In genomic region chr2:17935916-17936315, GRCm38 (mm10) we compare ENCODE assay signal across 27 mouse cellular contexts.
DNase-seq lines count a peak whose midpoint lies in the region; ATAC-seq and TF ChIP-seq lines count a peak whose summit lies in the region.
"Had no signal": no experiment of that assay in that cellular context is flagged by ENCODE, and none has a peak within 500 bp of the region (broad histone marks: within the 10 kb centered on the region; RNA-seq: fewer than 3 reads in every experiment).

No protein-coding gene starts in this region.

- 0 out of 2 replicates have a peak, but pooled peaks have one; percentile 21 for TF ChIP-seq EP300 in ES-Bruce4 (IDR thresholded peaks at IDR 0.05; ENCODE audit: insufficient read depth, low read depth, low read length)

- no peak for TF ChIP-seq CTCF in ES-Bruce4 (IDR thresholded peaks at IDR 0.05; ENCODE audit: low read depth, low read length)

- no peak for ATAC-seq in limb, embryonic 14.5 days (ENCODE audit: low FRiP score, low read depth)
- ATAC-seq in erythroid progenitor cell, adult 5-6 weeks (replicated peaks; ENCODE audit: low FRiP score, poor library complexity, severe bottlenecking), result no peak
- ATAC-seq: forebrain, embryonic 15.5 days; intestine, embryonic 15.5 days had no signal

- WGBS in limb, embryonic 14.5 days, result 74% methylated on average over 12 of the region's 12 CpGs
- WGBS in limb, embryonic 10.5 days, result 80% methylated on average over 12 of the region's 12 CpGs

- no peak overlapping the region for H3K27ac ChIP-seq in limb, embryonic 14.5 days (replicated peaks; ENCODE audit: low read depth, low read length)
- no peak overlapping the region for H3K27ac ChIP-seq in limb, embryonic 10.5 days
- H3K27ac ChIP-seq in ES-Bruce4 (ENCODE audit: insufficient read depth, low read length), result peak overlapping the region; percentile 64
- H3K27ac ChIP-seq: embryonic facial prominence, embryonic 12.5 days; embryonic facial prominence, embryonic 15.5 days; forebrain, embryonic 12.5 days; forebrain, embryonic 15.5 days; heart, adult 2 months; heart, embryonic 10.5 days; heart, embryonic 13.5 days; hindbrain, embryonic 12.5 days; hindbrain, embryonic 15.5 days; intestine, embryonic 15.5 days had no signal

- H3K4me1 ChIP-seq in limb, embryonic 14.5 days (ENCODE audit: control insufficient read depth, insufficient read depth, low read length), result peaks cover 11% of the 10 kb centered on the region
- H3K4me1 ChIP-seq in limb, embryonic 10.5 days, result peaks cover 30% of the 10 kb centered on the region
- peaks cover 1% of the 10 kb centered on the region for H3K4me1 ChIP-seq in ES-Bruce4 (ENCODE audit: control insufficient read depth, insufficient read depth, low read length)
- H3K4me1 ChIP-seq: intestine, embryonic 15.5 days had no signal

- no peaks in the 10 kb centered on the region for H3K36me3 ChIP-seq in limb, embryonic 14.5 days (ENCODE audit: control insufficient read depth, insufficient read depth, low read length)
- H3K36me3 ChIP-seq in limb, embryonic 10.5 days, result no peaks in the 10 kb centered on the region
- H3K36me3 ChIP-seq in ES-Bruce4 (ENCODE audit: control insufficient read depth, insufficient read depth, low read length, poor library complexity, severe bottlenecking), result no peaks in the 10 kb centered on the region
- H3K36me3 ChIP-seq: embryonic facial prominence, embryonic 12.5 days; embryonic facial prominence, embryonic 15.5 days; forebrain, embryonic 12.5 days; forebrain, embryonic 15.5 days; heart, embryonic 10.5 days; heart, embryonic 13.5 days; hindbrain, embryonic 12.5 days; hindbrain, embryonic 15.5 days; intestine, embryonic 15.5 days had no signal

- H3K4me3 ChIP-seq in limb, embryonic 14.5 days (replicated peaks; ENCODE audit: low read length), result no peak overlapping the region
- no peak overlapping the region for H3K4me3 ChIP-seq in limb, embryonic 10.5 days
- peak overlapping the region; percentile 23 for H3K4me3 ChIP-seq in ES-Bruce4 (ENCODE audit: low read depth, low read length)
- H3K4me3 ChIP-seq: embryonic facial prominence, embryonic 12.5 days; embryonic facial prominence, embryonic 15.5 days; forebrain, embryonic 12.5 days; forebrain, embryonic 15.5 days; heart, adult 2 months; heart, embryonic 10.5 days; heart, embryonic 13.5 days; hindbrain, embryonic 12.5 days; hindbrain, embryonic 15.5 days; intestine, embryonic 15.5 days had no signal

- H3K27me3 ChIP-seq in limb, embryonic 14.5 days (ENCODE audit: control insufficient read depth, insufficient read depth, low read length), result no peaks in the 10 kb centered on the region
- no peaks in the 10 kb centered on the region for H3K27me3 ChIP-seq in limb, embryonic 10.5 days (ENCODE audit: low read depth, poor library complexity, severe bottlenecking)
- no peaks in the 10 kb centered on the region for H3K27me3 ChIP-seq in ES-Bruce4 (ENCODE audit: control insufficient read depth, insufficient read depth, low read length, poor library complexity, severe bottlenecking)
- H3K27me3 ChIP-seq: CH12.LX; embryonic facial prominence, embryonic 12.5 days; embryonic facial prominence, embryonic 15.5 days; forebrain, embryonic 12.5 days; forebrain, embryonic 15.5 days; heart, embryonic 13.5 days; hindbrain, embryonic 12.5 days; hindbrain, embryonic 15.5 days; intestine, embryonic 15.5 days had no signal

- no peak for TF ChIP-seq POLR2A in limb, embryonic 14.5 days (IDR thresholded peaks at IDR 0.05; ENCODE audit: borderline replicate concordance, extremely low read depth, insufficient read depth, insufficient read length)
- TF ChIP-seq POLR2A in ES-Bruce4 (IDR thresholded peaks at IDR 0.05; ENCODE audit: insufficient read depth, low read length), result no peak

- H3K9me3 ChIP-seq in limb, embryonic 14.5 days (ENCODE audit: control insufficient read depth, low read length), result no peaks in the 10 kb centered on the region
- H3K9me3 ChIP-seq in limb, embryonic 10.5 days (replicated peaks), result no peaks in the 10 kb centered on the region
- H3K9me3 ChIP-seq in ES-Bruce4 (replicated peaks; ENCODE audit: control insufficient read depth, insufficient read depth, low read length, poor library complexity, severe bottlenecking), result no peaks in the 10 kb centered on the region
- H3K9me3 ChIP-seq: embryonic facial prominence, embryonic 12.5 days; embryonic facial prominence, embryonic 15.5 days; forebrain, embryonic 12.5 days; forebrain, embryonic 15.5 days; heart, embryonic 10.5 days; heart, embryonic 13.5 days; hindbrain, embryonic 12.5 days; hindbrain, embryonic 15.5 days; intestine, embryonic 15.5 days had no signal

- no peak overlapping the region for H3K9ac ChIP-seq in limb, embryonic 14.5 days (ENCODE audit: low read depth, low read length, severe bottlenecking)
- H3K9ac ChIP-seq in ES-Bruce4 (ENCODE audit: low read depth, poor library complexity, severe bottlenecking), result peak overlapping the region; percentile 55
- H3K9ac ChIP-seq: embryonic facial prominence, embryonic 12.5 days; embryonic facial prominence, embryonic 15.5 days; forebrain, embryonic 12.5 days; forebrain, embryonic 15.5 days; heart, embryonic 13.5 days; hindbrain, embryonic 12.5 days; hindbrain, embryonic 15.5 days; intestine, embryonic 15.5 days had no signal

- DNase-seq in limb, embryonic 14.5 days (ENCODE audit: low spot score), result peak; percentile 2
- DNase-seq in limb, embryonic 10.5 days (ENCODE audit: low spot score), result no peak
- peak; percentile 96 for DNase-seq in R1 (ENCODE audit: low read depth, low spot score)
- DNase-seq in c-Kit-positive CD71-positive TER-119-positive erythroid progenitor cells, embryonic 14.5 days (ENCODE audit: low spot score), result no peak
- DNase-seq: adrenal gland, postnatal 10 days; adrenal gland, postnatal 36 days; B cell, adult 2 months; cerebellum, adult 11 months; cerebellum, adult 2 months; cerebellum, adult 9-11 months; cerebellum, postnatal 25 days; gastrocnemius, postnatal 25 days; heart, adult 2 months; heart, postnatal 14 days; kidney, adult 11 months had no signal

- no peak overlapping the region for H3K4me2 ChIP-seq in limb, embryonic 14.5 days (replicated peaks; ENCODE audit: low read depth, low read length, severe bottlenecking)
- H3K4me2 ChIP-seq: embryonic facial prominence, embryonic 12.5 days; embryonic facial prominence, embryonic 15.5 days; forebrain, embryonic 12.5 days; forebrain, embryonic 15.5 days; heart, embryonic 13.5 days; hindbrain, embryonic 12.5 days; hindbrain, embryonic 15.5 days; intestine, embryonic 15.5 days had no signal

Comparison
In these comparisons a context has a peak if more than half of its experiments do, and no peak if none do; other contexts are left out.
1. DNase-seq: peak in limb, embryonic 14.5 days (single experiment) and R1 (single experiment); none in limb, embryonic 10.5 days (single experiment) and c-Kit-positive CD71-positive TER-119-positive erythroid progenitor cells, embryonic 14.5 days (single experiment).